Mouse (Mus musculus) ZHBTc4 (cell line): ENCODE results near the gene Uox.

Source experiments
- DNase-seq: peaks from one replicate; pipeline ENCODE4 v3.0.0-alpha.2; 2011; ENCODE audit warnings: low read depth, low spot score

Uox gene

DNA sequence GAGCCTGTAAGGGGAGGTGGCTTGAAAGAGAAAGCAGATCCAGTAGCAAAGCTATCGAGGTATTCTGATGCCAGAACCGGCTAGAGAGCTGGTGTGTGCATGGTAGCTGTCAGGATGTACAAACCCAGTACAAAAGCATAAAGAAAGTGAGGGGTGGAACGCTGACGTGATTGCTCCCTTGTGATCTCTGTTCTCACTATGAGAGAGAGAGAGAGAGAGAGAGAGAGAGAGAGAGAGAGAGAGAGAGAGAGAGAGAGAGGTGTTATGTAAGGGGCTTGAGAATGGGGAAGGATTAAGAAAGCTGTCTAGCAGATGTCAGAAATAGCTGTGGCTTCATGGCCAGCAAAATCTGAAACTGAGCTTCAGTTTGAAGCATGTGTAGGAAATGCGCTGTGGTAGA lies 13.7 kb downstream of the Uox start:
- no peak for DNase-seq

DNA sequence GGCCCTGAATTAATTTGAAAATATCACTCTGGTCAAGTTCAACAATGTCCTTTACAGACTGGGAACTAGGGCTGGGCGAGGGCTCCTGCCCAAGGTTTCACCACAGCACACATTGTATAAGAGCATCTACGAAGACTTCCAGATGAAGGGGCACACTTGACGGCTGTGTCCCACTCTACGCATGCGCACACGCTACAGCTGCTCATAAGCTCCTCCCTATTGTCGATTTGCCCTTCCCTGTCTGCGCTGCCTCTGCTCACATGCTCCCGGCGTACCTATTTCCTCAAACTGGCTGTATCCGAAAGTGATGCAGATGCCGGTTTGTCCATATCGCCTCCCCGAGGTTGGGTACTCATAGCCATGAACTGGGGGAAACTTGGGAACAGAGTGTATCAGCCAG lies 16.4 kb downstream of the Uox start:
- no peak for DNase-seq

DNA sequence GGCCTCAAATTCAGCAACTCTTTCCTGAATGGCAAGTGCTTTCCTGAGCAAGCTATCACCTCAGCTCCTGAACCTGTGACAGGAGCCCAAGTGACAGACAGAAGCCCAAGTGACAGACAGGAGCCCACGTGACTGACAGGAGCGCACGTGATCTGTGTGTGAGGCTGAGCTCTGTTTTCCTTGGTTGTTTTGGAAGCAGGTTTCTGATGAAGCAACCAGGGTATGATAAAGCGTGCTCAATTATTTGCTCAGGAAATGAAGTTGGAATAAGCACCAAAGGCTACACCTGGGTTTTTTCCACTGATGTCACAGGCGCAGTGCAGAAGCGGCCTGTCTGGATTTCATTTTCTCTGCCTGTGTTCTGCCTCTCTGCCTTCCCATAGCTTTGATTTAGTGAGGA lies 19.3 kb downstream of the Uox start:
- DNase-seq = no peak

DNA sequence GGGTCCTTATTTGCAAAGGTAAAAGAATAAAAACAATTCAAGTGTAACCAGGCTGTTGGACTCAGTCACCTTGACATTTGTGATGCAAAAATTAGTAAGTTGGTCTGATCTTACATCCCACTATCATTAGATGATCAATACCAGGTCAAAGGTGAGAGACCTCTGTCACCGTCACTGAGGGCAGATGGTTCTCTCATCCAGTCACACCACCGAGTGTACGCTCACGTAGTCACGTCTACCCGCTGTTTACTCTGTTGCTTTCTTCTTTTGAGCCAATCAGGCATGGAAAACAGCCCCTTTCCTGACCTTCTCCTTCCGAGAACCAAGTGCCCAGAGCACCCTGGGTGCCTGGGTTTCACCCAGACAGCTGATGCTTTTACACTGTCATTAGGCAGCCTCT lies 20.9 kb downstream of the Uox start:
- no peak for DNase-seq

DNA sequence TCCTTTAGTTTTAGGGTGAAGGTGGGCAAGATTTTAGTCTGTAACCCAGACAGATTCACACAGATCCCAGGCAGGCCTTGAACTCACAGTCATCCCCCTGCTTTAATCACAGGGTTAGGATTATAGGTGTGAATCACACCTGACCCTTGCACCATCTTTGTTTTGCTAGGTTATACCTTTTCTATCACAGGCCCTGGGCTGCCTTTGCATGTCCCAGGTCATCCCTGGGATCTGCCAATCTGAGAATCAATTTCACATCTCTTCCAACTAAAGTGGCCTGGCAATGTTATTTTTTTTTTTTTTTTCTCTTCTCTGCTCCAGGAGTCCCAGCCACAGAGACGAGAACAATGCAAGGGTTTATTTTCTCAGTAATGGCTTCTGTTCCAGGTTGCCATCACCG lies 21.4 kb downstream of the Uox start:
- DNase-seq = no peak

DNA sequence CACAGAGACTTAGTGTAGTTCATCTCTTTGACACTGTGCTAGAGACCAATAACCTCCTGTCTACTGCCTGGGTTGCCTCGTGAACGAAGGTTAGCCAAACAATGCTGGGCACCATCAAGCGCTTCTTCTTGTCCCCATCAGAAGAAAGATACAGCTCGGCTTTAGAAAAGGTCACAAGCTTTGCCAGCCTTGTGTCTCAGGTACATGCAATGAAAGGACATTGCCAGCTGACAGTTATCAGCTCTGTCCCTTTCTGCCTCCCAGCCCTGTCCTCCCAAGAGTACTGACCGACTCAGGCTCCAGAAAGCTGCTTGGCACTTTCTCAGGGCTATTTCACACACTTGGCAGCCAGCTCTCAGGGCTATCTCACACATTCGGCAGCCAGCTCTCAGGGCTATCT lies 25.2 kb downstream of the Uox start:
- DNase-seq = no peak

DNA sequence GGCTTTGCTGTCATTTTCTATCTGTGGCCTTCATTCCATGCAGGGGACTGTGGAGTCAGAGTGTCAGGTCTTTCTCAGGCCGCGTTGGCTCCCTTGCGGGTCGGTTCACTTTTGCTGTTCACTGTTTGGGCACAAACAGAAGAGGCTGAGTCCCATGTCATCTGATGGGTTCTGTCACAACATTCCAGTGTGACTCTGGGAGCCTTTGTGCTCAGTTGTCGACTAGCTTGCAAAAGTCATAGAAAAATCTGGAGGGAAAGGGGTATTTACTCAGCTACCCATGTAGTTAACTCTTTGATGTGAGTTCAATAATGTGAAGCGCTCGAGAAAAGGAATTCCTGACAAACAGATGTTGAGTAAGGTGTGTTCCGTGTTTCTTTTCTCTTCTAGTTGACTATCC lies 26.2 kb downstream of the Uox start:
- DNase-seq = no peak

DNA sequence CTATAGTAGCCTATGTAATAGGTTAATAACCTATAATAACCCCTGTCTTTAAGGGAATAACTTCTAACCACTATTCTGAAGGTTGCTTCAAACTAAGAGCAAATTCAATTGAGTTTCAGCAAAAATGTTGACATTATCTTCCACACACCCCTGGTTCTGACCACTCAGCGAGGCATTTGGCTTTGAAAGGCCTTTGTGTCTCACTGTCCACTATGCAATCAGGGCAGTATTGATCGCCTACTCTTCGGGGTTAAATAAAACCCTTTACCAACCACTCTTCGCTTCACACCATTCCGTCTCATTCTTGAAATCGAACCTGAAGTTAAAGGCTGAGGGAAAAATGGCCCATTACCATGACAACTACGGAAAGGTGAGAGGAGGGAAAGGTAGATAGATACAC lies 26.6 kb downstream of the Uox start:
- no peak for DNase-seq

DNA sequence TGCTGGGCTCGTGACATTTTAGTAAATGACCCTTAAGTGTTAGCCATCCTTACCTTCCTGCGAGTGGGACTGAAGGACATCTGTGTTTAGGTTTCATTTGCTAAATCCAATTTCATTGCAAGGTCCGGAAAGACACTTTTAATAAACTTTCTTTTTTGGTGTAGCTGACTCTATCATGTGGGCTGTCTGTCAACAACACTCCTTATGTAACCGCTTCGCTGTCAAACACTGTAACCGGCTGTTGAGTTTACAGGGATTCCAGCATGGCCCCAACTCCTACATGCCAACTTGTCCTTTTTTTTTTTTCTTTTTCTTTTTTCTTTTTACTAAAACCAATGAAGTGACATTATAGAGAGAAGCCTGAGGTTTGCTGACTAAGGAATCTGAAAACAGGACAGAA lies 28.2 kb downstream of the Uox start:
- DNase-seq = no peak

DNA sequence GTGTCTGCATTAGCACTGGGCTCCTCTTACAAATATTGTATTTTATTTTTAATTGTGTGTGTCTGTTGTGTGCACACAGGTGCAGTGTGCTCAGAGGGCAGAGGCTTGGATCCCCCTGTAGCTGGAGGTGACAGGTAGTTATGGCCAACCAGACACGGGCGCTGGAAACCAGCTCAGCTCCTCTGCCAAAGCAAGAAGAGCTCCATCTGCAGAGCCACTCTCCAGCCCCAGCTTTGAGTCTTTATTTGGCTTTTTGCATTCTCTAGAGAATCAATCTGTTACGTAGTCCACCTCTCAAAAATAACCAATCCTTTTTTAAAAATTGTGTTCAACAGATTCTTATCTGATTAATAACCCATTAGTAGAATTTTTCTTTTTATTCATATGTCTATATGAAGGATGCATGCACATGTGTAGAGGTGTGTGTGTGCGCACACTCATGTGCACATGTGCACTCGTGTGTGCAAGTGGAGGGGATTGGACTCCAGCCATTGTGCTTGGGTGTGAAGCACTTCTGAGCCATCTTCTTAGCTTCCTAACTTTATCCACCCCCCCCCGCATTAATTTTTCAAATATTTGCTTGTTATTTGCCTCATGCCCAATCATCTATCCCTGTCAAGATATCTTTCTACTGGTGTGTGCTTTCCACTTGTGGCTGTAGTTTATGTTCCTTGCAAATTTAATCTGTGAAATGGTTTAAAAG lies 29.1 kb downstream of the Uox start:
- DNase-seq = no peak

DNA sequence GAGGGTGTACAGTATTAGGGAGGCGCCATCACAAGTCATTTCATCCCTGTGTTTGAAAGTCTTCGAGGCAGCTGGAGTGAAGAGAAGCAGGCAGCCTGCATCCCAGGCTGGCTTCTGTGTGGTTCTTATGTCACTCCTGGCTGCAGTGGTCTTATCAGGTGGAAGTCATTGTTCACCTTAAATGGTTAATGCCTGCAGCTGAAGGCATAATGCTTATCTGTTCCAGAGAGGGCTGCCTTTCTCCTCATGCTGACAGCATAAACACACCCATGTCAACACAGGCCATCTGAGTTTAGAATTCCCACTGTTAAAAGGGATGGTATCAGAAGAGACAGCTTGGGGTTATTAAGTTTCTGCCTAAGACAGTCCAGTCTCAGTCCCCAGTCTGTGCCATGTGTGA lies 31.0 kb downstream of the Uox start:
- no peak for DNase-seq

DNA sequence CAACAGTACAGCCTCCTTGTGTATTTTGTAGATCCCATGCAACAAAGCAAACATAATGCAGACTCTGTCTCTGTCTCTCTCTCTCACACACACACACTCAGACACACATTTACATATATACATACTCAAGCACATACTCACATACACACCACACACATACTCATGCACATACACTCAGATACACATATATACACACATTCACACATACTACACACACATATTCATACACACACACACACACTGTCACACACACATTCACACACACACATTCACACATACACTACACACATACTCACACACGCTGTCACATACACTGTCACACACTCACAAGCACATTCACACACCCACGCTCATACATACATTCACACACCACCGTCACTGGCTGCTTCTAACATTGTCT lies 32.3 kb downstream of the Uox start:
- no peak for DNase-seq

DNA sequence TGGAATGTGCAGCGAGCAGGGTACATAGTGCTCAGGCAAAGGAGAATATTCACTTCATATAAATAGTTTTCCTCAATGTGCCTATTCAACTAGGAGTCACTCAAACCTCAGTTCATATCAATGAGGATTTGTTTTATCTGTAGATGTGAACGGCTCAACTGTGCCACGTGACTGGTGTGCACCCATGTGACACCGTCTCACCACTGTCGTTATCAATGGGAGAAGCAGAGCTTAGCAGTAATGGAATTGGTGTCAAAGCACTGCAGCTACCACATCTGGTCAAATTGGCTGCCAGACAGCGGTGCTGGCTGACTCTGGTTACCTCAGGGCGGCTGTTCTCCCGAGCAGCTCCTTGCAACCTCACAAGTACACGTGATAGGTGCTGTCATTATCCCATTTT lies 34.4 kb downstream of the Uox start:
- no peak for DNase-seq

DNA sequence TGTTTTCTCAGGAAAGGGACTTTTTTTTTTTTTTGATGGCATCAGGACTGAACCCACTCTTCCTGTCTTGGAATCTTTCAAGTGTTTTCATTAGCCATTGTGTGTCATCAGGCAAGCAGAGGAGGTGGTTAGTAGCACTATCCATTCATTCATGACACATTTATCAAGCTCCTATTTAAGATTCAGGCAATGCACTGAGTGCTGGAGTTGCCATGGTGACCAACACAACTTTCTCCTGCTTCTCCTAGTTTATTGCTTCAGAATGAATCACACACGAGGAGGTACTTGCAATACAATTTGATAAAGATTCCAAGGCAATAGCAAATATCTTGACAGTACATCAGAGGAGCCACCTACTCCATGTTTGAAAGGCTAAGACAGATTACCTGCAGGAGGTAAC lies 37.1 kb downstream of the Uox start:
- DNase-seq = no peak

DNA sequence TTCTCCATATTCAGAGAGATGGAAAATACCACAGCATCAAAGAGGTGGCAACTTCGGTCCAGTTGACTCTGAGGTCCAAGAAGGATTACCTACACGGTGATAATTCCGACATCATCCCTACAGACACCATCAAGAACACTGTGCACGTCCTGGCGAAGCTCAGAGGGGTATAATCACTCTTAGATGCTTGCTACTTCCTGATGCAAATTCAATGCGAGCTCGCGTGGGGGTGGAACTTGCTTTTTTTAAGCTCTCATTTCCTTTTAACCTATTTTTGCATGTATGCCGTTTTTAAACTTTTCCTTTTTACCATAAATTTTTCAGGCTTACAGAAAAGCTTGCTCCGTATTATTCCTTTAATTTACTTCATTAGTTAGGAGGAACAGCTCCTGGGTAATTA lies 40.1 kb downstream of the Uox start:
- no peak for DNase-seq

DNA sequence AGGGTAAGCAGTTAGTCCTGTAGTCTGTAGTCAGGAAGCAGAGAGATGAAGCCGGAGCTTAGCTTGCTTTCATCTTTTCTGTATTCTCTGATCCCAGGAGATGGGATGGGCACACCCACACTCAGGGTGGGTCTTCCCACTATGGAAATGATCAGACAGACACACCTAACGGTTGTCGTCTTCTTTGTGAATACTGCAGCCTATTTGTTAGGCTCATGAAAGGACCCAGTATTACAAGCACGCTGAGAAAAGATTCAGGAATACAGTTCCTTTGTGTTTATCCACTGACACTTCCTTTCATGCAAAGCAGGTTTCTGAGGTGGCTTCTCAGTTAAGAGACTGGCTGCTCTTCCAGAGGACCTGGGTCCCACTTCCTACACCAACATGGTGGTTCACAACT lies 41.0 kb downstream of the Uox start:
- peak; percentile 85 for DNase-seq

DNA sequence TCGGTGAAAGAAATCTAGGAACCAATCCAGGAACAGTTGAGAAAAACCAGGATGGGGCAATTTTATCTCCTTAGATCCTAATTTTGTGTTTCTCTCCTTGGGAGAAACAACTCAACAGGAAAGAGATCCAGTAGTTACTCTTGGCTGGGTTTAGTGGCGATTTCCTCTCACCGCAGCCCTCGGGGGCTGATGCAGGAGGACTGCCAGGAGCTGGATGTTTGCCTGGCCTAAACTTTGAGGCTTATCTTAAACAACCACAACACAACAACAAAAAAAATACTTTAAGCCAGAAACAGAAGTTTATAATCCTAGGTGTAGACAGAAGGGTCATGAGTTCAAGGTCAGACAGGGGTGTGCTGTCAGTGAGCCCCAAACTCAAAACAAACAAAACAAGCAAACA lies 41.6 kb downstream of the Uox start:
- no peak for DNase-seq

DNA sequence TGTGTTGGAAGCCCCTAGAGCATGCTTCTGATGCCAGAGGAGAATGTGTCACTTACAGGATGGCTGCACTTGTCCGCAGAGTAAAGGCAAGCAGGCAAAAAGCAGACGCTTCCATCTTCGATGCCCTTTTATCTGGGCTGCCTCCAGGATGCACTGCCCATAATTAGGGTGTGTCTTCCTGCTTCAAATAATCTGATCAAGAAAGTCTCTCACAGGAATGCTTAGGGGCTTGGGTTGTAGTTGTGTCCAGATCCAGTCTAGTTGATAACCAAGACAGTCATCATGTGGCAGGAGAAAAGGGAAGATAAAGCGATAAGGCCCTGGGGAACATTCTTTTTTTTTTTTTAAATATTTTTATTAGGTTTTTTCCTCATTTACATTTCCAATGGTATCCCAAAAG lies 45.3 kb downstream of the Uox start, which contains the start of gene Dnase2b:
Dnase2b (minus strand) TSS at position 101 of the 400 bp plus-strand sequence.
- no peak for DNase-seq

DNA sequence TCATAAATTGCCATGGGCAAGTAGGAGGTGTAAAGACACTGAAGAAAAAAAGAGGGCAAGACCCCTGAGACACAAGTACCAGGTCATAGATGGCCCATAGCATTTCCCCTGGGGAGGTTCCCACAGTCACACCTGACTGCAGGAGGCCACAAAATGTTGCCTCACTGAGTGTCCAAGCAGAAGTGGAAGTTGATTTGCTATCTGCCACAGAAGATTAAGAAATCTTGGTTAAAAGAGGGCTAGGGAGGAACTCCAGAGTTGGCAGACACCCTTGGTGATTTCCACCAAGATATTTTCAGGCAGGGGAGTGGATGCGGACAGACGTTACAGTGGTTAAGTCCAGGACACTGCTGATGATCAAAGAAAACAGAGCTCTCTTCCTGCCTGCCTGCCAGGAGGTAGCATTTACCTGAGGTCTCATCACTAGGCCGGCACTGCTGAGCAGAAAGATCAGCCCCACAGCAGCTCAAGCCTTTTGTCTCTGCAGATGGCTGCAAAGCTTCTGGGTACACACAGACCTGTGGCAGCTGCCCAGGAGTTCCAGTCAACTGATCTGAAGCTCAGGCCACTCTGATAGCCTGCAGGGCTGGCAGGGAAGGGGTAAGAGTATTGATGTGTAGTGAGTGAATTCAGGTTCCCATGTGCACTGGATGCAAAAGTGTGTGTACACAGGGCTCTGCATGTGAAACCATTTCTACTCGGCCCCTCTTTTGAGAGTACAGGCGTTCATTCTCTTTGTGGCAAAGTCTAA lies 46.5 kb downstream of the Uox start:
- no peak for DNase-seq

DNA sequence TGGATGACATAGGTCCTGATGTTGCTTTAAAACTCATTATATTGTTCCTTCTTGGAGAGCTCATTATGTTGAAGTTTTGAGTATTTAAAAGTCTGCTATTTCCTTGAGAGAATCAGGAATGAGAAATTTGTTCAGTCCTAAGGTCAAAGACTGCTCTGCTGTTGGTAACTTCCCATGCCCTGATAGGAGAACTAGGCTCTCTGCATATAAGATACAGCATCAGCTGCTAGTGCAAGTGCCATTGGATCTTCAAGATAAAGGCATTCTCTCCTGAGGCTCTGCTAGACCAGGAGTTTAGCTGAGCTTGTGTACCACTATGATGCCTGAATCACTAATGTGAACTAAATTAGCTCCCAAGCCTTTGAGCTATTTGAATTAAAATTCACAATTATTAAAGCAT lies 47.7 kb downstream of the Uox start:
- no peak for DNase-seq

DNA sequence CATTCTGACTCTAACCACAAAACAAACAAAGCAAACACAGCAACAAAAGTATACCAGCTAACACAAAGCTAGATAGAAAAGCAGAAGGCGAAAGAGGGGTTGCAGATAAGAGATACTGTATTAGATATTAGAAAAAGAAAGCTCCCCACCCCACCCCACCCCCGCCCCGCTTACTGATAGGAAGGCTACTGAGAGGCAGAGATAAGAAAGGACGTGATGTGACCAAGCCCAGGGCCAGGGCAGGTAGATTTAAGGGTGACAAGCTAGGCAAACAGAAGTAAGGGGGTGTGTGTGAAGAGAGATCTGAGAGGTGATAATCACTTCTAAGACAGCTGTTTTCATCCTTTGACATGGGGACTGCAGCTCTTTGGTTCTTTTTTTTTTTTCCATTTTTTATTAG lies 48.1 kb downstream of the Uox start:
- no peak for DNase-seq

DNA sequence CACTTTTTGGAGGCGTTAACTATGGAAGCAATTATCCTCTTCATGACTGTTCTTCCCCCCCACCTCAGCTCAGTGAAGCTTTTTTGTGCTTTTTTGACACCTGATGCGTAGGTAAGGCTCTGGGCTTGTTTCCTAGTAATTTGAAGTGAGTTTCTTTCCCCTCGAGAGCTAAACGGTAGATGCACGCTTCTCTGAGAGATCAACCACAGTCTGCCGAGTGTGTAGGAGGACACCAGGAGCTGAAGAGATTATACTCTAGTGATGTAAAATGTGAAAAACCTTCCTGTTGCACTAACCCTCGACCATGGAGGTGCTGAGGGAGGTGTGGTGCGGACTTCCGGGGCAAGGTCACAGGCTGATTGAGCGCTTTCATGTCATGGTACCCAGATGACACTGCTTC lies 49.9 kb downstream of the Uox start:
- DNase-seq = no peak

DNA sequence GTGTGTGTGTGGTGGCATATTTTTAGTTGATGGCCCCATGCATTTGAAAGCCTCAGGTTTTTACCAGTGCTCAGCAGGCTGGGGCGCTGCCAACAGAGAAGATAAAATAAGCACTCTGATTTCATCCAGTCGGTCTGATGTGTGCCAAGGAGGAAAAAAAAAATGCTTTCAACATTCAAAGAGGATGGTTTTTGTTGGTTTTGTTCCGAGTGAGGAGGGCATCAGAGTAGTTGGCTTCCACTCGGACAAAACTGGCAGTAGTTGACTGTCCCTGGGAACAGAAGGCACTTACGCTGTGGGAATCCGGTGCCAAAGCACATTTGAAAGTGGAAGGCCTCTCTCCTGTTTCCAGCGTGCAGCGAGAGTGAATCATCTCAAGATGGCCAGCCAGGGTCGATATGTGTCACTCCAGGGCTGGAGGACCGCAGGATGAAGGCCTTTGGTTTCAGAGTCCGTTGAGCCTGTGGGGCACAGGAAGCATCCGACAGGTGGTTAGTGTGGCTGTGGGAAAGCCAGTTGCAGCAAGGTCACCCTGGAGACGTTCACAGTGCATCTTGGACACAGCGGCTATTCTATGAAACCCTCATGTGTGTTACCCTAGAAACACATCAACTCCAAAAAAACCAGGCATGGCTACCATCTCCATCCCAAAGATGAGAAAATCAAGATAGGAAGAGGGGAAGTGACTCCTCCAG lies 50.5 kb downstream of the Uox start:
- DNase-seq = no peak
